Mouse (Mus musculus) cerebellum, adult 8-10 months (tissue): Measurements from ENCODE around the gene Aspn.
"Not testable (repeated sequence)": the region's sequence is repeated elsewhere in the genome, so short reads cannot be mapped to it uniquely, and the experiment has no call there.

Experiments used
- DNase-seq: peaks from one replicate; pipeline ENCODE4 v3.0.0; 2022

Aspn gene

GRCm38 (mm10) chr13:49584307-49585005 is 40.2 kb downstream of the Aspn start:
- no peak for DNase-seq

- no peak for DNase-seq
Observed at GRCm38 (mm10) chr13:49586062-49586461, 41.8 kb downstream of the Aspn start.

DNA sequence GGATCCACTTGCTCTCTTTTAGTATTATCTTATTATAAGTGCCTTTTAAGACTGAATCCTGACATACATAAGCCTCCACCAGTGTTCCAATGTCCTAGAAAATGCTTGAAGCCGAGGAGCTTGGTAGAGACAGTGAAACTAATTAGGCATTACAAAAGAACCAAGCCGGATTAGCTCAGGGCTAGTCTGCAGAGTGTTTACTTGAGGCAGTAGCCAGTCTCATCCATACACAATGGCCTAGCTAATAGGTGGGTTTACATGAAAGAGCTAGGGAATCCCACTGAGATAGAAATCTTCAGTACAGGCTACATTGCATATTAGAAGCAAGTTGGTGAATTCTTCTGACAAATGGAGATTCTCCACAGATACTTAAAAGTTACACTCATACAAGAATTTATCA is 58.3 kb downstream of the Aspn start:
- DNase-seq, result not testable (repeated sequence)

DNA sequence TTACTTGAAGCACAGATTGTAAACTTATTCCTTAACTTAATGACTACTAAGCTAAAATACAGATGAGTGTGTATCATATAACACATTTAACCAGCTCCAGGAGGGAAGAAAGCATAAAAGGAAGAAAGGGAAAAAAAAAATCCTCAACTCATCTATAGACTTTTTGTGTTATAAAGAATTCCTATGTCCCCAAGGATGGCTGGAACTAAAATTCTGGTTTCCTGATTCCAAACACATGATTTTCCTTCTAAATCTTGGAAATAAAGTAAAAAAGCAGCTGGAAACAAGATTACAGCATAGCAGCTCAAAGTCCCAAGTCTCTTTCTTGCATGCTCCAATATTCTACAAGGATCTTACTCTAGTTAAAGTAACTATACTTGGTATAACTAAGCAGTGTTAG is 59.4 kb downstream of the Aspn start:
- no peak for DNase-seq

- no peak for DNase-seq
Observed at GRCm38 (mm10) chr13:49607714-49608113, 63.5 kb downstream of the Aspn start, which contains the start of gene Ogn. TSS of gene Ogn (plus strand) at chr13:49608046.

- DNase-seq, result no peak
Observed at GRCm38 (mm10) chr13:49608589-49609322, 64.5 kb downstream of the Aspn start.

- DNase-seq, result no peak
Observed at GRCm38 (mm10) chr13:49617021-49617420, 72.8 kb downstream of the Aspn start.
